Mouse (Mus musculus): ENCODE results near the gene Ptprcap.

Ptprcap gene

GRCm38 (mm10) chr19:4153232-4153654, at the start of gene Ptprcap:
Gene Ptprcap, plus strand, starts transcription at chr19:4153604.
- no peak for DNase-seq (ENCODE audit: low read depth)

GRCm38 (mm10) chr19:4103792-4104191, 49.6 kb upstream of the Ptprcap start:
- no peak for DNase-seq (ENCODE audit: low read depth)

DNA sequence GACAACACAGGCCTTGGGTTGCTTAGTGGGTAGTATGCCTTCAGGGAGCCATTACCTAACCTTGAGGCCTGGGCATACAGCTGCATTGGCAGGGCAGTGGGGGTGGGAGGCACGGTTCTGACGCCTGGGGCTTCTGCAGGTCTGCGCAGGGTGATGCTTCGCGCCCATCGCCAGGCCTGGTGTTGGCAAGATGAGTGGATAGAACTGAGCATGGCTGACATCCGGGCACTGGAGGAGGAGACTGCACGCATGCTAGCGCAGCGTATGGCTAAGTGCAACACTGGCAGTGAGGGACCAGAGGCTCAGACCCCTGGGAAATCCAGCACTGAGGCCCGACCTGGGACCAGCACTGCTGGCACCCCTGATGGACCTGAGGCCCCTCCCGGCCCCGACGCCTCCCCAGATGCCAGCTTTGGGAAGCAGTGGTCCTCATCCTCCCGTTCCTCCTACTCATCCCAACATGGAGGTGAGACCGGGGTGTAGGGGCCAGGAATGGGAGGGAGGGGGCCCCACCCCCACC, 48.7 kb upstream of the Ptprcap start:
- no peak for DNase-seq (ENCODE audit: low read depth)

GRCm38 (mm10) chr19:4106654-4107053, 46.8 kb upstream of the Ptprcap start:
- DNase-seq (ENCODE audit: low read depth) = no peak

GRCm38 (mm10) chr19:4108535-4108934, 44.9 kb upstream of the Ptprcap start:
- no peak for DNase-seq (ENCODE audit: low read depth)

DNA sequence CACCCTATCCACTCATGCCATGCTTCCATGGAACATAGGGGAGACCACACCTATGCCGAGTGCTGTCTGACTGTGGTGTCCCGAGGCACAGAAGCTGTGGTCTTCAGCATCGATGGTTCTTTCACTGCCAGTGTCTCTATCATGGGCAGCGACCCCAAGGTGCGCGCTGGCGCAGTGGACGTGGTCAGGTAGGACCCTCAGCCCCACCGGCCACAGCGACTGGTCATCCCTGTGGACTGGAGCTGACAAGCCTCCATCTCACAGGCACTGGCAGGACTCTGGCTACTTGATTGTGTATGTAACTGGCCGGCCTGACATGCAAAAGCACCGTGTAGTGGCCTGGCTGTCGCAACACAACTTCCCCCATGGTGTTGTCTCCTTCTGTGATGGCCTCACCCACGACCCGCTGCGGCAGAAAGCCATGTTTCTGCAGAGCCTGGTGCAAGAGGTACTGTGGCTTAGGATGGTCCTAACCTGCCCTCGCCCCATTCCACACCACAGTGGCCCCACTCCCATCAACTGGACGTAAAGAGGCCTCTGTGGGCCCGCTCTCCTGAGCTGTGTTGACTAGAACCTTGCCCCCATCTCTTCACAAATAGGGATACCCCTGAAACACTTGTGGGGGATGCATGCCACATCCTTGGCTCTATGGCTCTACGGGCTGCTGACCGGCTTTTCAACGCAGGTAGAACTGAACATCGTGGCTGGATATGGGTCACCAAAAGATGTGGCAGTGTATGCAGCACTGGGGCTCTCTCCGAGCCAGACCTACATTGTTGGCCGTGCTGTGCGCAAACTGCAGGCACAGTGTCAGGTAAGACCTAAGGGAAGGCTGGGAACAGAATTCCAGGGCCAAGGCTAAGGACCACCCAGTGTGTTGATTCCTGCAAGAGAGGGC, 41.1 kb upstream of the Ptprcap start:
- no peak for DNase-seq (ENCODE audit: low read depth)

DNA sequence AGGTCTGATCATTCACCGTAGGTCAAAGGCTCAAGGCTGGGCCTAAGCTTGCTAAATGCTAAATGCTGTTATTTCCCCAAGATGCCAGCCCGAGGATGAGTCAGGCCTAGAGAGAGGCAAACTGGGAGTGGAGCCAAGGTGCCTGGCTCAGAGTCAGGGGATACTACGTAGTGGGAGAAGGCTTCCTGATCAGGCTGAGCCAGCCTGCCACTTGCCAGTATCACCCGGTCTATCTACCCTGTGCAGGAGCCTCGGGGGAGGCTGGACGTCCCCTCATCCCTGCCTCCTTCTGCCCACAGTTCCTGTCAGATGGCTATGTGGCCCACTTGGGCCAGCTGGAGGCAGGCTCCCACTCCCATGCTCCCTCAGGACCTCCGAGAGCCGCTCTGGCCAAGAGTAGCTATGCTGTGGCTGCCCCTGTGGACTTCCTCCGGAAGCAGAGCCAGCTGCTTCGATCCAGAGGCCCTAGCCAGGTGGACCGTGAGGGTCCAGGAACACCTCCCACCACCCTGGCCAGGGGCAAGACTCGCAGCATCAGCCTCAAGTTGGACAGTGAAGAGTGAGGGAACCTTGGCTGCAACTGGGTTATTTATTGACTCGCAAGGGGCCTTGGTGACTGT, 40.1 kb upstream of the Ptprcap start:
- DNase-seq (ENCODE audit: low read depth) = no peak

- DNase-seq (ENCODE audit: low read depth) = peak; percentile 77
Observed at GRCm38 (mm10) chr19:4113806-4114230, 39.6 kb upstream of the Ptprcap start.

- DNase-seq (ENCODE audit: low read depth) = peak; percentile 30
Observed at GRCm38 (mm10) chr19:4114551-4114950, 38.9 kb upstream of the Ptprcap start.

- peak; percentile 21 for DNase-seq (ENCODE audit: low read depth)
Observed at GRCm38 (mm10) chr19:4115144-4115543, 38.3 kb upstream of the Ptprcap start.

DNA sequence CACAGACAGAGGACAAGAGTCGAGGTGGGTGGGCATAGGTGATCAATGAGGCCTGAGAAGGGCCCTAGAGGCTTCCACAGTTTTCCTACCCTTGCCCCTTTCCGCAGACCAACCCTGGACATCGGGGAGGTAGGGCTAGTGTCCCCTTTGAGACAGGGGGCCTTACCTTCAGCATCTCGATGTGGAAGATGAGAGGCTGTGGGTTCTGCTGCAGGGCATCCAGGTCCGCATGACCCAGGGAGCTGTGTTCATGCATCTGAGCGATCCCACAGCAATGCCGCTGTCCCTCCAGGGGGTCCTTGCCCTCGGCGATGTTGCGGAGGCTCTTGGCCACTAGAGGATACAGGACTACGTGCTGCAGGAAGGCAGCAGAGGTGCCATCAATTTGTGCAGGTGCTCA, 37.6 kb upstream of the Ptprcap start:
- peak; percentile 25 for DNase-seq (ENCODE audit: low read depth)

DNA sequence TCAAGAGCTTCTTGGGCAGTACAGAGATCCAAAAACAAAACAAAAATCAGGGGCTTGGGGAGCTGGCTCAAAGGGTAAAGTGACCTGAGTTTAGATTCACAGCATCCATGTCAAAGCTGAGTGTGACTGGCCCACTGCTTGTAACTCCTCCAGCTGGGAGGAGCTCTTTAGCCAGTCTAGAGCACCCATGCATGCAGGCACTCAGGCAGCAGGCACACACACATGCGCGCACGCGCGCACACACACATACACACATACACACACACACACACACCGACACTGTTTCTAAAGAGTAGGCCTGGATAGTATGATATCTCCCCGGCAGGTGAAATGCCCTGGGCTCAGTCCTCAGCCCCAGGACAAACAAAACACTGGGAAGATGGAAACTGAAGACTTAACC, 36.4 kb upstream of the Ptprcap start:
- DNase-seq (ENCODE audit: low read depth) = peak; percentile 61

DNA sequence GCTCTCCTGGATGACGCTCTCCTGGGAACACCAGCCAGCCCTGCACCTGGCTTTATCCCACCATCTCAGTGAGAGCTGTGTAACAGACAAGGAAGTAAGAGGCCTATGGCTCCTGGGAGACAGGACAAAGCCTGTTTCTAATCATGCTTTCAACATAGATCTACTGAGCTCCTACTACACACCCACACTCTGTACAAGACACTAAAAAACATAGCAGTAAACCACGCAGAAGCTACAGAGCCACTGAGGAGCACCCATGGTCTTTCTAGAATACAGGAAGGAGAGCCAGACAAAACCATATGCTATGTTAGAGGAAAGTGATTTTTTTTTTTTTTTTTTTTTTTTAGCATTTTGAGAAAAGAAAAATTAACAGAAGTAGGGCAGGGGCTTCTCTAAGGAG, 35.1 kb upstream of the Ptprcap start:
- DNase-seq (ENCODE audit: low read depth) = peak; percentile 42

- DNase-seq (ENCODE audit: low read depth) = peak; percentile 93
Observed at GRCm38 (mm10) chr19:4119716-4120487, 33.5 kb upstream of the Ptprcap start.

GRCm38 (mm10) chr19:4120496-4120895, 32.9 kb upstream of the Ptprcap start:
- no peak for DNase-seq (ENCODE audit: low read depth)

DNA sequence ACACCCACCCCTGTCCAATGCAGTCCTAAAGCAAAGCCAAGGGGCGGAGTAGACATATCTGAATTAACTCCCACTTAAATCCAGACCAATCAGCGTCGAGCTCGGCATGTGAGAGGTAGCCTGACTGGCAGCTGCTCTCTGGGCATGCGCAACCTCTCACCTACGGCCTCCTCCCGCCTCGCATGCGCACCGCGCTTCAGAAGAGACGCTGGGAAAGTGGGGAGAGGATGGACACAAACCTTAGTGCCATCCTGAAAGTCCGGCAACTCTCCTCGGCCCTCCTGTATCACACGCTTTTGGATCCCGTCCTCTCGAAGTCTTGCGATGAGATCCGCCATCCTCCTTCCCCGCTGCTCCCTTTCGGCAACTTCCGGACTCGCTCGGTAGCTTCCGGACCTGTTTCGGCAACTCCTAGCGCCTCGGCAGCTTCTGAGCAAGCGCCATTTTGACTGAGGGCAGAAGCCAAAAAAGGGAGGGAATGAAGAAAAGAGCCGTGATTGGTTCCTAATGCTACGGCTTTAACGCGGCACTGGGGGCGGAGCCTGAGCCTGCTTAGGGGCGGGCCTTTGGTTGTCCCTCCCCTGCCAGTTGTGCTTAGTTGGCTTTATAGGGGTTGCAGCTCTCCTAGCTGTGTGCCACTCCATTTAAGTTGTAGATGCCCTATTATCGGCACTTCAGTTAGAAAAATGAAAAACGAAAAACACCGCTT, 32.2 kb upstream of the Ptprcap start:
- peak; percentile 100 for DNase-seq (ENCODE audit: low read depth)

DNA sequence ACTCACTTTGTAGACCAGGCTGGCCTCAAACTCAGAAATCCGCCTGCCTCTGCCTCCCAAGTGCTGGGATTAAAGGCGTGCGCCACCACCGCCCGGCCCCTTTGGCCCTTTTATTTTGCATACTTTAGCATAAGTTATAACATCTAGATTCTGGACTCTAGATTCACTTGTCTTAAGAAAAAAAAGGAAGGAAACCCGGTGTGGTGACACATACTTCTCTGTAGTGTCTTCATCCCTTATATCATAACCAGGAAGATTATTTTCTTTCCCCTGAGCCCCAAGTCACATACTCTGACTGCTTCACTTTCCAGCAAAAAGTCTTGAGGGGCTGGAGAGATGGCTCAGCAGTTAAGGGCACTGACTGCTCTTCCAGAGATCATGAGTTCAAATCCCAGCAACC, 31.5 kb upstream of the Ptprcap start:
- peak; percentile 47 for DNase-seq (ENCODE audit: low read depth)

GRCm38 (mm10) chr19:4122411-4123370, 30.7 kb upstream of the Ptprcap start:
- peak; percentile 40 for DNase-seq (ENCODE audit: low read depth)

- DNase-seq (ENCODE audit: low read depth) = no peak
Observed at GRCm38 (mm10) chr19:4124432-4124831, 29.0 kb upstream of the Ptprcap start.

- peak; percentile 64 for DNase-seq (ENCODE audit: low read depth)
Observed at GRCm38 (mm10) chr19:4125268-4125667, 28.1 kb upstream of the Ptprcap start.
